Mouse (Mus musculus) cerebellum, postnatal 25 days (tissue): ENCODE results near the gene Sp4.

Experiments
- DNase-seq, 2 experiments: peaks; one replicate each; pipeline ENCODE4 v3.0.0; 2021; ENCODE audit warnings: mixed read lengths in 2 of 2

Sp4 gene

DNA sequence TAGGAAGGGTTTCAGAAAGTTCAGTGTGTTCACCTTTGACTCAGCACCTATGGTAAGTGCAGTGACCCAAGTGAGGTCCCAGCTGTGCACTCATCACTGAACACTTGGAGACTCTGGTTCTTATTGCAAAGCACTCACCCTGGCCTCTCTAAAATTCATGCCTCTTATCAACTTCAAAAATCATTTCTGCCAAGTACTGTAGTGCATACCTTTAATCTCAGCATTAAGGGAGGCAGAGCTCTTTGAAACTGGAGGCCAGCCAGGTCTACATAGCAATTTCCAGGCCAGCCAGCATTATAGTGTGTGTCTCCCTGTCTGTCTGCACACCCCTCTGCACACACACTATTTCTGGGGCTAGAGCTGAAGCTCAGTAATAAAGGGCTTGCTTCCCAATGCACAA, 36.3 kb downstream of the Sp4 start:
- DNase-seq: no peak

DNA sequence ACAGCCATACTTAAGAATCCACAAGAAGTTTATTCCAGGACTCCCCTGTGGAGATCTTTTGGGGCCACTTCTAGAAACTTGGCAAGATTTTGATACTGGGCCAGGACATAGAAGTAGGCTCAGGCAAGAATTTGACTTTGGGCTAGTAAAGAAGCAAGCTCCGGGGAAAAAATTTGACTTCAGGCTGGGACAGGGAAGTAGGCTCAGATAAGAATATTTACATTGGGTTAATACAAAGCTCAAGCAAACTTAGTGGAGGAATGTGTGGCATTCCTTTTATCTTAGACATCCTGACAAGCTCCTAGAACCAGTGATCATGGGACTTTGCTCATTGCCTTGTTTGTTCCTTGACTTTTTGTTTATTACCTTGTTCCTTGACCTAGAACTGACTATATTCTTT, 37.4 kb downstream of the Sp4 start:
- no peak for DNase-seq

DNA sequence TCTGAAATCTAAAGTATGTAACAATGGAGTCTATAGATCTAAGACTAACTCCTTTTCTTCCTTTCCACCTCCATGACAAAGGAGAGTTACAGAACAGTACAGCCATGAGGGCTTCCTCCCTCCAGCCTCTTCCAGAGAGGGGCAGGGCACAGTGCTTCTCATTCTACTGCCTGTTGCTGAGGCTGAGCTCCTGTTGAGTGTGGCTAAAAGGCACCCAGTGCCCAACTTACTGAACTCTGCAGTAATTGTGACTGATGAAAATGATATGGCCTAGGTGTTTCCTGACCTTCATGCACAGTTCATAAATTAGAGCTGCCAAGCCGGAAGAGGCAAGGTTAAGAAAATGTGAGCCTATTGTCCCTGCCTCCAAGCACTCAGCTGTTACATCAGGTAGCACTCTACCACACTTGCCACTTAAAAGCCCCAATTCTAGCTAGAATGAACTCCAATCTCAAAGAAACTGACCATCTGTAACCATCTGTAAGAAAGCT, 45.9 kb downstream of the Sp4 start:
- DNase-seq: no peak

DNA sequence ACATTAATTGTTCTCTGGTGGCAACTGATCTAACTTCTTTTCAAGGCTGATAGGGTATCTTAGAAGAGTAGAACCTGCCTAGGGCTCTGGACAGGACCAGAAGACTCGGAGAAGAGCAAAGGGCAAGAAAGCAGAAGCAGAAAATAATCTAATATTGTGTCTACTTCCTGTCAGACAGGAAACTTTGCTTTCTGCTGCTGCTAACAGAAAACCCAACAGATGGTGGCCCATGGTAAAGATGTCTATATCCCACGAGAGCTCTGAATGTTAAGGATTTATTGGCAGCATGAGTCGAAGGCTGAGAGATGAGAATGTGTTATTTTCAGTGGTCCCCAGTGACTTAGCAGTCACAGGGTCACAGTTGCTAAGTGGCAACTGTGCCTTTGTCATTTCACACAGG, 80.1 kb downstream of the Sp4 start:
- DNase-seq: no peak

DNA sequence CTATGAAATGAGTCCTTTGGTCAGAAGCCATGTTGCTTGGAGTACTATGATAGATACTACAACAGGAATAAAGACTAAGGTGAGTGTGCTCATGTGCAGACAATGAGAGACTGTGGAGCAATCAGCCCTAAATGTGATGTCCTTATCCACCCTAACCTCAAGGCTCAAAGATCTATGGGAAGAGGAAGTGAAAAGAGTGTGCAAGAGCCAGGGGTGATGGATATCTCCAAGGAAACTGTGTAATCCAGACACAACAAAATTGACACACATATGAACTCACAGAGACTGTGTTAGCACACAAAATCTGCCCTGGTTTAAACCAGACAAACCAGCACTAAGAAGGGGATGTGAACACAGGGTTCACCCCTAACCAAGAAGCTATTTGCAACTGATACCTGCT, 81.2 kb downstream of the Sp4 start:
- no peak for DNase-seq

DNA sequence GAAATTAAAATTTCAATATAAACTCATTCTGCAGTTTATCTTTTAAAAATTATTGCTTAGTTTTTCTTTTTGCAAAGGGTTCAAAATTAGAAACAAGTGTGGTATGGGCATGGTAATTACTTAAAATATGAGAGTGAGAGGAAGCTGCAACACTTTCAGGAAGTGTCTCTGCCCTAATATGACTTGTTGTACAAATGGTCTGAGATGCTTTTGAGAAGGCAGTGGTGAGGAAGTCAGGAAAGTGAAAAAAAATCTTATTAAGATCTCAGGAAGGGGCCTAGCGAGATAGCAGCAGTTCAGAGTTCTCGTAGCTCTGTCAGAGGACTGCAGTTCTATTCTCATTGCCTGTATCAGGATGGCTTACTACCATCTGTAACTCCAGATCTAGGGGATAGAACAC, 89.1 kb downstream of the Sp4 start:
- no peak for DNase-seq

DNA sequence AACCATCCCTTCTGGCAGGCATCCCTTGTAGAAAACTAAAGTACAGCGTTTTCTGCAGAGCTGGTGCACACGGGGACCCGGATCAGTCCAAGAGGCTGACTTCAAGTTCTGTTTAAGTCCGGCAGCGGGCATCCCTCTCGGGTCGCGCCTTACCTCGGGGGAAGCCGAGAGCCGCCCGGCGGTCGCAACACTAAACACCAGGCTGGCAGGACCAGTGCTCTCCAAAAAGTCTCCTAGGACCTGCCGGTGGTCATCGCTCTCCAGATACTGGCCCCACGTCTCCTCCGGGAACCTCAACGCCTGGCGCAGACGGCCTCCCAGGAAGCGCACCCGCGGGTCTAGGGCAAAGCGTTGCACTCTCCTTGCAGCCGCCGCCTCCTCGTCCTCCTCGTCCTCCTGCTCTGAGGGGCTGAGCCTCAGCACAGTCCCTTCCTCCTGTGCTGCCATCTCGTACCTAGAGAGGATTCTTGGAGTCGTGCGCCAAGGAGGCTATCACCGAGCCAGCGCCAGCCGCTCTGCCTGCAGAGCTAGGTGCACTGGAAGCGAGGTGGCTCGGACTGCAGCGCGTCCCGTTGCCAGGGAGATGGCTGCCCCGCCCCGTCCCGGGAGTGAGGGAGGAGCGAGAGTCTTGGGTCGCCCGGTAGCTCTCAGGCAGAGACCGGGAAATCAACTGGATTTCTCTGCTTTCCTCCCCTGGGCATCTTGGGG, 102.7 kb downstream of the Sp4 start, which contains the start of gene Dnah11:
TSS of gene Dnah11 (minus strand) at position 658 of the 708 bp plus-strand sequence.
- peak; percentile 86 to 92 for DNase-seq

DNA sequence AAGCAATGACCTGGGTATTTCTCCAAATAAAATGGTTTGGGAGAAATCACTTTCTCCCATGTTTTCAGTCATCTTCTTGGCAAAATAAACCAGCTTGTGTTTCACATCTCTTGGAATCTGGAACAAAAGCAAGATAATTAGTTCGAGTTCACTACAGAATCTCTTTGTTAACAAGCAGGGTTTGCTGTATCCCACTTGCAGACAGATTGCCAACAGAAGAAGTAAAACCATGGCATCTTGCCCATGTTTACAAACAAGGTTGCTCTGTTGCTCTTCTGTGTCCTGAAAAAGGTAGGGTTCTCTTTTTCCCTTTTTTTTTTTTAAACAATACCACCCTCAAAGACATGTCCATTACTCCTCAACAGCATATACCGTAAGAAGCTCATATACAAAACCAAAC, 104.7 kb downstream of the Sp4 start:
- DNase-seq: no peak

DNA sequence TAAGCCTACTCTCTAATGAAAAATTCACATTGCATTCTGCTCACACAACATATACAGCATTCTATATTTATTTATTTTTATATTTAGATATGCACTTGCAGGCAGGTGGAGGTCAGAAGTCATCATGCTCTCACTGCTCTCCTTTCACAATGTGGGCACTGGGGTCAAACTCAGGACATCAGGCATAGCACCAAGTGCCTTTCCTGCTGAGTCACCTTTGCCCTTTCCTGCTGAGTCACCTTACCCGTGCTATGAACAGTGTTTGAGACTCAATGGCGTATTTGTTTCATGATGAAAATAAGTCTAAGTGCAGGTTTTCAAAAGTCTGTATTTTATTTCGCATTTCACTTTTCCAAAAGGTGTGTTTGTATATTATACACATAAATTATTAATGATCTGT, 111.7 kb downstream of the Sp4 start:
- DNase-seq: no peak

DNA sequence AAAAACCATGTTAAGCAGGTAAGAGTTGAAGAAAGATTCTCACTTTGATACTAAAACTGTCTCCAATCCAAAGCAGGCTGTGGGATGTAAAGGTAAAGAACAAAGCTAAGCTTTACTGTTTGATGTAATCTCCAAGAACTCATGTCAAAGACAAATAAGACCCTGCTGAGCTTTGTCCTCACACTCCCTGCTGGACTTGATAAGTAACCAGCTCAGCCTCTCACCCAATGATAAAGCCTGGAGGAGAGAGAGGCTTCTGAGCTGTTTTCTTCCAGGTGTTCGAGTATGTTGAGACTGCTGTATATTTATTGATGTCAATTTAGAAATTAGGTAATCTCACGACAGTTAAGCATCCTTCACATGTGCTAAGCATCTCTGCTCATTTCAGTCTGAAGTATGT, 113.6 kb downstream of the Sp4 start:
- DNase-seq: no peak

DNA sequence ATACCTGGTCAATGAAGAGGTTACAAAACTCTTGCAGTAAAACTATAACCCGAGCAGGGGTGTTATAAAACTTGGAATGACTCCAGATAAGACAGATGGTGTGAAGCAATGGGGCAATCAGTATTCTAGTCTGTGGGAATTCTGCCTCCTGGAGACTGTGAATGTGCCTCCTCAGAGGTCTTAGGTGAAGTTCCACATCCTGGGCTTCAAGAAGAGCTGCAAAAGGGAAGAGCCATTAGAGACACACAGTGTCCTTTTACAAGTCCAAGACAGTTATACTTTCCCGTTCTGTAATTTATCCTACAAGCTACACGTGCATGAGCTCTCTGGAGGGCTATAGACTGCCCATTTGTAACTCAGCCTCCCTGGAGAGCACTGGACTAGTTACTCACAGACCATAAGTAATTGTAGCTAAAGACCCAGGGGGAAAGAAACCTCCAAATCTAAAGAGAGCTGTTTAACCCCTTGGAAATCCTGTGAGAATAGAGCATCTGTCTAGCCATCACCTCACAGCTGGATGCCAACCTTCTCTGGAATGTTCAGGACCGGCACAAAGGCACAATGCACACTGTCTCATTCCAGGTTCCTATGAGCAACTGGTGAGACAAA, 114.3 kb downstream of the Sp4 start:
- peak; percentile 30 to 35 for DNase-seq

DNA sequence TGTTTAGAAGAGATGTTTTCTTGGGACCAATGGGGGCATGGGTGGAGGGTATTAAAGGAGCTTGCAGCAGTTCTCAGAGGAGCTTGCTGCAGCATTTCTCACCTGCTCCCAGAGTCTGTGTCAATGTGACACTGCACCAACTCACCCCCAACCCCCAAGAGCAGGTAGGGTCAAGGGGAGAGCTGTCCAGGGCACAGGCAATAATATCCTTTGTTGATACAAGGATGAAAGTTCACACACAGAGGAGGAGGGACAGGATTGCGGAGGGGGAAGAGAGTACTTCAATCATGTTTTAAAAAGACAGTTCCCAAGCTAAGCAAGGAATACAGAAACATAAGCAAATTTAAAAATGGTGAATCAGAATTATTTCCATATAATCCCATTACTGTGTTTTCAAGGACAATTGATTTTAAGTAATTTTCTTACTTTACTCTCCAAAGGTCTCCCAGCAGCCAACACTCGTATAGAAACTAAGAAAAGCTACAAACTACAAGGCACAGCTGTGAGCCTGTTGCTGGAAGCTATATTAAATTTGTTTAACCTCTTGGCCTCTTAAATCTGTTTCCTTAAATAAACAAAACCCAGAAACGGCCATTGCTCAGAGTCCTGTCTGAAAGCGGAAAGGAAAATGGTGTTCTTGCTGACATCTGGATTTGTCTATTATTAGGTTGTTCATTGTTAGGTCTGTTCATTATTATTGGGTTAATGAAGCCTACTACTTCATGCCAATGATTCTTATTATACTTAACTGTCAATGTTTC, 114.9 kb downstream of the Sp4 start:
- DNase-seq: no peak
